Mouse (Mus musculus) neural tube, embryonic 10.5 days (tissue): ENCODE measurements at regions not wholly inside any gene's neighbourhood (a gene's known extent, or its start where the extent isn't known, plus 50 kb on each side); places are given as distances from the start of the nearest gene placed in this dataset.

Experiments used
- DNase-seq: peaks from one replicate; pipeline ENCODE4 v3.0.0-alpha.2; 2017; ENCODE audit warnings: low spot score; ENCODE audit errors: extremely low spot score

GRCm38 (mm10) chr11:82668026-82668425, 96.1 kb downstream of the Cct6b start:
- DNase-seq, result no peak

- DNase-seq, result no peak
Measured at GRCm38 (mm10) chr11:82664076-82664475, 100.0 kb downstream of the Cct6b start.

GRCm38 (mm10) chr11:82662086-82662485, 102.0 kb downstream of the Cct6b start:
- no peak for DNase-seq

DNA sequence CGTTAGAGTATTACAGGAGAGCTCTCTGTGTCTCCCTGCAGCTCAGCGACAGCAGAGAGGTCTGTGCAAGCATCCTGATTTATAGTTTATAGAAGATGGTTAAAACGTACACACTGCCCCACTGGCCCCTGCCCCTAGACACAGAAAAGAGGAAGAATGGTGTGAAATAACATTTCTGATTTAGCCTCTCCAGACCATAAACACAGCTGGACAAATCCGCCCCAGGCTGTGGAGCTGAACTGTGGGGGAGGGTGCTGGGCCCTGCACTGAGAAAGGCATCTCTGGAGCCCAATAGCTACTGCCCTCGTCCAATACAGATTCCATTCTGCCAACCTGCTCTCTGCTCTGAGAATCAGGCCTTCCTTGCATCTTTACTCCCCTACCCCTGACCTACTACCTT, 112.4 kb downstream of the Cct6b start:
- no peak for DNase-seq

DNA sequence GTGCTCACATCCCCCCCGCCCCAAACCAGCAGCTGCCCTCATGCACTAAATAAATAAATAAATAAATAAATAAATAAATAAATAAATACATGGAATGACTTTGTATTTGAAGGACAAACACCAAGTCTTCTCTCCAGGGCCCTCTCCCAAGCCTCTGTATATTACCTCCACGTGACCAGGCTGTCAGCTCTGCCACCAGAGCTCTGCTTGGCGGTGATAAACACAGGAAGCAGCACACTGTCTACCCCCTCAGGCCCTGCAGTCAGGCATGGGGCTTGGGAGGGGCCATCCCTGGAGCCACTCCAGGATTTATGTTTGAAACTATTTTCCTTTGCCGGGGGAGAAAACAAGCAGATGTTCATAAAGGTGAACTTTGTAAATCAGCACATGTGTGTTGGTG, 125.6 kb downstream of the Cct6b start:
- DNase-seq, result no peak

DNA sequence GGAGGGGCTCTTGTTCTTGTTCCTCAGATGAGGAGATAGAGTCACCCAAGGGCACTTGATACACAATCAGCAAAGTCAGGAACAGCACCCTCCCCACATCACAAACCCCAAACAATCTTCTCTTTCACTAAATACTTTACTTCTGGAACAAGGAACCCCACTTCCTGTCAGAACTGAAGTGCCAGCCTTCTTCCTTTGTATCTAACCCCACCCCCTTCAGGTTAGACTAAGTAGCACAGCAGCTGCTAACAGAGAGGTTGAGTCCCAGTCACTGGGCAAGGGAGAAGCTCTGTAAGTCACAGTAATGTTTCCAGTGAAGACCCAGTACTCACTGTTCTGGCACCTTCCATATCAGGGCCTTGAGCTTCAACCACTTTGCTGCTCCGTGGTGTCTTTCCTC, 131.9 kb downstream of the Cct6b start:
- DNase-seq, result no peak

DNA sequence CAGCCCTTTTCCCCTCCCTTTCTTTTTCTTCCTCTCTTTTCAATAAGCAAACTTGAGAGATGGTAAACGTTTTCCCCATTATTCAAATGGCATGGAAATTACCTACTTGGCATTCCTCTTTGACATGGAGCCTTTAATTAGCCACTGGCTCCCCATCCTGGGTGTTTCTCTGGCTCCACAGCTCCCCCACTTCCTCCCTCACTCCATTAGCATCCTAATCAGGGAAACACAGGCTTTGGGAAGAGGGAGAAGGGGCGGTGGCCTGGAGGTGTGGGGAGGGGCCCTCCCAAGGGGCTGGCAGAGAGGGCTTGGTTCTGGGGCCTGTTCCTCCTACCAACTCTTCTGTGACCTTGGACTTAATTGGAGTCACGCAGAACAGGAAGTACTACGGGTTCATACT, 132.7 kb downstream of the Cct6b start:
- DNase-seq, result no peak

DNA sequence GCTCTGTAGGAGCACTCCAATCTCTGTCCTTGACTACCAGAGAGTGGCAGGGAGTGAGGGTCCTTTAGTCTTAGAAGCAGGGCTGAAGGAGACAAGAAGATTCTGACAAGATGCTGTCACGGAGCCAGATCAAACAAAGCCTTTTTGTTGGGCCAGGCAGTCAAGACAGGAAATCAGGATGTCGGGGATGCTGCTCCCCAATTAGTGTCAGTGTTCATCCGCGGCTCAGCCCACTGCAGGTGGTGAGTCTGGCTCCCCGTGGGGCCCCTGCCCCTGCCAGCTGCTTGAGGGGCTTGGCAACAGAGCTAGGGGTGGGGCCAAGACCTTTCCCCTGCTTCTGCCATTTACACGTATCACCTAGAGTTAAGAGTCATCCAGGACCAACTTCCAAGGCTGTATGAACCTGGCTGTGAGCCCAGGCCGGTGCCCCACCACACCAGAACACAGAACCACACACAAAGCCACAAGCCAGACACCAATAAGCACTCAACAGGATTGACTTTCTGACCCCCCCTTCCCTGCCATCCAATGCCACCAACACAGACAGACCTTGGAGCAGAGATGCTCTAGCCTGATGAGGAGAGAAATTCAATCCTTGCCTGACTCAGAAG, 137.5 kb downstream of the Cct6b start:
- no peak for DNase-seq

GRCm38 (mm10) chr11:82621061-82621460, 143.1 kb downstream of the Cct6b start:
- DNase-seq, result no peak

DNA sequence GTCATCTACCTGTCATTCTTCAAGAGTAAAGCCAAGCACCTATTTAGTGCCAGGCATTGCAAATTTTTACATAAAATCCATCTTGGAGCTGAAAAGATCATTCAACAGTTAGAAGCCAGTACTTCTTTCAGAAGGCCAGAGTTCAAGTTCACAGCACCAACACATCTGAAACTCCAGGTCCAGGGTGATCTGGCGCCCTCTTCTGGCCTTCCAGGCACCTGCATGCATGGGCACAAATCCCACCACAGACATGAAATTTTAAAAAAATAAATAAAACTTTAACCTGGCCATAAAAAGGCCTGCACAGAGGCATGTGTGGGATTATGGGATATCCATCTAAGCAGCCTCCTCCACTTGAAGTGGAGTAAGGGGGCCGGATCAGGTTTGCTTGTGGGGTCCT, 144.7 kb downstream of the Cct6b start:
- no peak for DNase-seq

GRCm38 (mm10) chr11:82618457-82618856, 145.7 kb downstream of the Cct6b start:
- DNase-seq, result no peak

DNA sequence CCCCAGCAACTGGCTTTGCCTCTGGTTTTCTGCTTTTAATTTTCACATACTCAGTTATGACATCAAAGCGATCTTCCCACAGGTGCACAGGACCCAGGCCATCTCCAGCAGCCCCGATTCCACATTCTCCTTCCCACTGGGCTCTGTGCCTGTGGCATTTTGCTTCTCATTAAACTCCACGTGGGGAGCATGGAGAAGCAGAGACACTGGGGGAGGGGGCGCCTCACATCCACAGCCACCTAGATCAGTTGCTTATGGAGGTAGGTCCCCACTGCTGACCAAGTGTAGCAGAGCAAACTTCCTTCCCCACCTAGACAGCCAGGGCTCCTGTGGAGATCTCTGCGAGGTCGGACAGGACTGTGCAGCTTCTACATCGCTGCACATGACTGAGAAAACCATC, 147.3 kb downstream of the Cct6b start:
- DNase-seq, result no peak

- no peak for DNase-seq
Measured at GRCm38 (mm10) chr11:82614356-82614755, 149.8 kb downstream of the Cct6b start.

GRCm38 (mm10) chr11:82613503-82613902, 150.6 kb downstream of the Cct6b start:
- DNase-seq, result peak; percentile 64

DNA sequence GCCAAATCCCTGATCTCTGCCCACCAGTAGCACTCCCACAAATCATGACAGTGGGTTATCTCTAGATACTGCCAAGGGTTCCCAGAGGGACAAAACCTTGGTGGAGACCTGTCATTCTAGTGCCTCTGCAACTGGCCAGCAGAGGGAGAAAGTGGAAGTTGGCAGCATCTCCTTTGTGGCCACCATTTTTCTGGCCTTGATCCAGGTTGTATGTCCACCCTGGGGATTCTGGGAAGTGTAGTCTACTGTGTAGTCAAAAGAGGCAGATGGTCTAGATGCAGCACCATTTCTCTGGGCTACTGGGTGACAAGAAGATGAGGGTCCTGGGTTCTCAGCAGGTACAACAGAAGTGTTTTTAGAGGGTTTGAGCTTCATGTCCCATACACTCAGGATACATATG, 152.1 kb downstream of the Cct6b start:
- no peak for DNase-seq

- no peak for DNase-seq
Measured at GRCm38 (mm10) chr11:82608963-82609362, 155.2 kb downstream of the Cct6b start.

DNA sequence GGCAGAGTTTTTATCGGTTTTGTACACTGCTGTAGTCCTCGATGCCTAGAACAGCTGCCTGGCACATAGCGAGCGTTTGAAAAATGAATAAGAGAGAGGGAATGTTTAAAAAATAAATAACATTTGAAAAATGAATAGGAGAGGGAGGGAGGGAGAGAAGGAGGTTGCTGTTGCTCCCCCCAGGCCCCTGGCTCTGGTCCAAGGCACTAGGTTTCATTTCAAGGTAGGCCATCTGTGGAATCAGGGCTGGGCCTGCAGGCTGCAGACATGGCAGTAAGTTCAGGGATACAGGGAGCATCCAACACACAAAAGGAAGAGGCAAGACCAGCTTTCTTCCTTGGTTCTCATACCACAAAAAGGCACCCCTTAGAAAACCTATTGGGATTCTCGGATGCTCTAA, 156.5 kb downstream of the Cct6b start:
- no peak for DNase-seq

DNA sequence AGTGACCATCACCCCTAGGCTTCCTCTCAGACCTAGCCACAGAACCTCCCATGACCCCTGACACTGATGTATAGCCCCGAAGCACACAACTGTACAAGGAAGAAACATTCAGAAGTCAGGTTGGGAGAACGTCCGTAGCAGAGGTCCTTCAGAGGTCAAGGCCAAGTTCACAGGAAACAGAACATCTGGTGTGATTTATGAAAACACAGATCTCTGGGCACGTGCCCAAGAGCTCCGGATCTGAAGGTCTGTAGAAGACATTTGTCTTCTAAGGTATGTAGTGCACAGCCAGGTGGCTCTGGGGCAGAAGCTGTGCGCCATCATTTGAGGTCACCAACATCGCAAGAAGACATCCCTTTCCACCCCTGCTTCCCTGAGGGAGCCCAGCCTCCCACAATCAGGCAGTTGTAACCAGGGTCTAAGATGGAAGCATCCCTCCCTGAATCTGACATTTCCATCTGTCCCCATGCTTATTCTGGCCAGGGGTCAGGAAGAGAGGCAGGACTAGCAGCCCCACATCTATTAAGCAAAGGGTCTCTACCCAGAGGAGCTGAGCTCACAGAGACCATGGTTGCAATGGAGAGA, 159.8 kb downstream of the Cct6b start:
- DNase-seq, result no peak

- DNase-seq, result no peak
Measured at GRCm38 (mm10) chr11:82602818-82603217, 161.3 kb downstream of the Cct6b start.

GRCm38 (mm10) chr11:82602250-82602649, 161.9 kb downstream of the Cct6b start:
- no peak for DNase-seq

DNA sequence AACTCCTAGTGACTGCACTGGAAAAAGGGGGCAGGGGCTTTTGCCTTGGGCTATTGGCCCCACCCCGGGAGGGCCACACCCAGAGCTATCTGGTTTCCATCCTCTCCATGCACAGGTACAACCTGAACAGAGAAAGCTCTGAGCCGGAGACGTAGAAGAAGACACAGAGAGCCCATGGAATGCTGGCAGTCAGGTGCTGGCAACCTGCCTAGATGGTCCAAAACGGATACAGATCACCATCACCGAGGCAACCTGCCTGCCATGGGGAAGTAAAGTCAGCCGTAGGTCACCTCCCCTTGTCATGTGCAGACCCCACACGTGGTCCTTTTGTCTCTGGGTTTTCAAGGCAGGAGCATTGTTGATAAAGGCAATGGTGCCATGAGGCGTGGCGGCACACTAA, 164.0 kb downstream of the Cct6b start:
- DNase-seq, result no peak

DNA sequence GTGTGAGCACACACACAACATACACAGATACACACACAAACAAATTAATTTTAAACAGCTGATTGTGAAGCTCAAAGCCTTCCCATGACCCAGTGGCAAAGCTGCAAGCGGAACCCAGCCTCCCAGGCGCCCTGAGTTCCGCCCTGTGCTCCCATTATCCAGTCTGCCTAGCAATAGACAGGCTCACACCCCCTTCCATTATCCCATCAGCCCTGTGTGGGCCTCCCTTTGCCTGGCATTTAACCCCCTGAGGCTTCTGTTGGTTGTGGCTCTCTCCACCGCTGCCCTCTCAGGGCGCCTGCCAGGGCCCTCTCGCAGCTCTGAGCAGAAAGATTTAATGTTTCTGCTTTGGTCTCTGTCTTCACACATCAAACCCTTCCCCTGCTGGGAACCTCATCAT, 166.4 kb downstream of the Cct6b start:
- DNase-seq, result no peak

GRCm38 (mm10) chr11:82596801-82597200, 167.3 kb downstream of the Cct6b start:
- DNase-seq, result no peak

- DNase-seq, result no peak
Measured at GRCm38 (mm10) chr11:82589761-82590160, 174.4 kb downstream of the Cct6b start.
